Mouse (Mus musculus) cortical plate, adult 2 months (tissue): ENCODE results near the gene Polr3h.
A peak's percentile ranks its signal among the peaks of the same experiment; 100 is the strongest.

Source experiments
- CTCF ChIP-seq: fragments of 200-500 bp; IDR thresholded peaks from 2 replicates; pipeline ENCODE4 v1.5.1; 2011; ENCODE audit warnings: mild to moderate bottlenecking, control low read depth, low read length; ENCODE audit not compliant: insufficient read depth; ENCODE audit errors: extremely low read depth
- POLR2A ChIP-seq: fragments of 200-500 bp; IDR thresholded peaks from 2 replicates; pipeline ENCODE4 v1.6.1; 2011; ENCODE audit warnings: mild to moderate bottlenecking, low read length, control low read depth; ENCODE audit not compliant: insufficient read depth; ENCODE audit errors: extremely low read depth

DNA sequence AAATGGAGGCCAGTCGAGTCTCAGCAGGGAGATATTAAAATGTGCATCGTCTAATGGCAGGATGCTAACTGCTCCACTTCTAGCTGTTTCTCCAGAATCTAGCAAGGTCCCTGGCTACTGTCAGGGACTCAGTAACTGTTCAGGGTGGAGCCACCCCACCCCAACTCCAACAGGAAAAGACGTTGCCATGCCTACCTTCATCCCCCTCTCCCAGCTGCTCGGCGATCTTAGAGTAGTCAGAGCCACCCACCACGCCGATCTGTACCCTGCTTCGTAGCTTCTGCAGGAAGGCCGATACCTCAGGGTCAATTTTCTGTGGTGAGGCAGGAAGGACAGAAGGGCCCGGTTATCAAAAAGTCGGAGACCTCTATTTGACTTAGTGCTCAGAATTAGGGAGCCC is 31.6 kb upstream of the Polr3h start:
- TF ChIP-seq CTCF (no peak), POLR2A (0 out of 2 replicates have a peak, but pooled peaks have one; percentile 5)
